ENCODE assay signal across 8 mouse cellular contexts in genomic region chr6:90707143-90707542, GRCm38 (mm10).
DNase-seq lines count a peak whose midpoint lies in the region; ATAC-seq and TF ChIP-seq lines count a peak whose summit lies in the region.

No protein-coding gene starts in this region.

- peaks cover 55% of the 10 kb centered on the region for H3K79me2 ChIP-seq in CH12.LX (replicated peaks; ENCODE audit: control insufficient read depth, extremely low read depth, insufficient read depth, poor library complexity, severe bottlenecking)
- peaks cover 53% of the 10 kb centered on the region for H3K79me2 ChIP-seq in liver, adult 2 months (ENCODE audit: control insufficient read depth, insufficient read depth, low read length)

- dilution Hi-C loops in CH12.LX (cut with MboI; ENCODE audit: extremely low pct_ligation_motif_present, extremely low pct_unique_long_range_greater_than_20kb, low sequenced_read_pairs), result no loop called here

- 85% methylated on average over 4 of the region's 4 CpGs for WGBS in forebrain, embryonic 16.5 days
- WGBS in forebrain, embryonic 12.5 days, result 90% methylated on average over 4 of the region's 4 CpGs
- WGBS in liver, adult 2 months, result 43% methylated on average over 4 of the region's 4 CpGs

- intact Hi-C loops in left cerebral cortex, postnatal 25 days (cut with DNase I), result no loop called here

- H3K27me3 ChIP-seq in forebrain, embryonic 16.5 days (replicated peaks; ENCODE audit: control insufficient read depth, insufficient read depth, low read length), result no peaks in the 10 kb centered on the region
- no peaks in the 10 kb centered on the region for H3K27me3 ChIP-seq in forebrain, embryonic 12.5 days
- no peaks in the 10 kb centered on the region for H3K27me3 ChIP-seq in CH12.LX (replicated peaks)
- H3K27me3 ChIP-seq in liver, adult 2 months (ENCODE audit: control insufficient read depth, insufficient read depth, low read length), result no peaks in the 10 kb centered on the region

- peak overlapping the region; percentile 26; the same call in 1 of the 2 replicates for H3K27ac ChIP-seq in forebrain, embryonic 16.5 days (ENCODE audit: low read length)
- H3K27ac ChIP-seq in forebrain, embryonic 12.5 days, result no peak overlapping the region
- H3K27ac ChIP-seq in CH12.LX (ENCODE audit: insufficient read depth, low read depth), result no peak overlapping the region
- peak overlapping the region; percentile 34; the same call in 1 of the 2 replicates for H3K27ac ChIP-seq in liver, adult 2 months (replicated peaks; ENCODE audit: insufficient read depth, low read depth, low read length)

- no peak for TF ChIP-seq CTCF in CH12.LX (conservative IDR thresholded peaks at IDR 0.05 in 1 of 2, IDR thresholded peaks at IDR 0.05 in 1 of 2; ENCODE audit: low read depth in 2 of 2, low read length in 2 of 2)
- no peak for TF ChIP-seq CTCF in liver, adult 2 months (IDR thresholded peaks at IDR 0.05; ENCODE audit: low read depth, low read length)

- no peak overlapping the region for H3K4me2 ChIP-seq in forebrain, embryonic 16.5 days (ENCODE audit: low read length)
- no peak overlapping the region for H3K4me2 ChIP-seq in forebrain, embryonic 12.5 days
- H3K4me2 ChIP-seq in CH12.LX (ENCODE audit: insufficient read depth, low read depth, poor library complexity, severe bottlenecking), result no peak overlapping the region

- H3K36me3 ChIP-seq in forebrain, embryonic 16.5 days (ENCODE audit: control insufficient read depth, insufficient read depth), result no peaks in the 10 kb centered on the region
- no peaks in the 10 kb centered on the region for H3K36me3 ChIP-seq in forebrain, embryonic 12.5 days (replicated peaks)
- peaks cover 14 to 97% of the 10 kb centered on the region in 2 experiments for H3K36me3 ChIP-seq in CH12.LX (replicated peaks in 1 of 2; ENCODE audit: control insufficient read depth in 1 of 2, insufficient read depth in 1 of 2, low read length in 1 of 2)
- H3K36me3 ChIP-seq in liver, adult 2 months (ENCODE audit: control insufficient read depth, insufficient read depth, low read length), result no peaks in the 10 kb centered on the region

- no peak overlapping the region for H3K4me3 ChIP-seq in forebrain, embryonic 16.5 days (replicated peaks; ENCODE audit: low read length)
- no peak overlapping the region for H3K4me3 ChIP-seq in forebrain, embryonic 12.5 days (replicated peaks)
- no peak overlapping the region for H3K4me3 ChIP-seq in CH12.LX (replicated peaks in 1 of 3; ENCODE audit: low read depth in 2 of 3, low read length in 2 of 3, poor library complexity in 1 of 3)
- no peak overlapping the region for H3K4me3 ChIP-seq in liver, adult 2 months (ENCODE audit: insufficient read depth, low read depth, low read length)

- no peak for TF ChIP-seq RAD21 in CH12.LX (IDR thresholded peaks at IDR 0.05; ENCODE audit: low read depth, low read length)

- no peak overlapping the region for H3K9ac ChIP-seq in forebrain, embryonic 16.5 days (replicated peaks; ENCODE audit: low read depth, low read length)
- no peak overlapping the region for H3K9ac ChIP-seq in forebrain, embryonic 12.5 days
- H3K9ac ChIP-seq in CH12.LX (ENCODE audit: insufficient read depth, low read depth), result no peak overlapping the region
- no peak overlapping the region for H3K9ac ChIP-seq in liver, adult 2 months (ENCODE audit: low read depth, low read length)

- no peak for TF ChIP-seq POLR2A in CH12.LX (IDR thresholded peaks at IDR 0.05; ENCODE audit: low read depth, low read length)
- TF ChIP-seq POLR2A in liver, adult 2 months (IDR thresholded peaks at IDR 0.05; ENCODE audit: extremely low read depth, insufficient read depth, low read length), result no peak

- DNase-seq in CH12.LX (ENCODE audit: extremely low read depth), result no peak
- DNase-seq in heart, adult 9 months (ENCODE audit: low spot score in 2 of 2), result peak; percentile 59 to 65
- peak; percentile 66 for DNase-seq in liver, adult 2 months (ENCODE audit: extremely low read depth, low read depth, low spot score)
- DNase-seq in frontal cortex, postnatal 14 days (ENCODE audit: low spot score in 2 of 2), result no peak
- DNase-seq in left cerebral cortex, postnatal 25 days (ENCODE audit: low spot score in 2 of 2), result no peak

- no peak for ATAC-seq in forebrain, embryonic 16.5 days
- ATAC-seq in forebrain, embryonic 12.5 days (ENCODE audit: low FRiP score), result no peak
- no peak for ATAC-seq in granulocyte monocyte progenitor cell, adult 5-6 weeks (replicated peaks; ENCODE audit: poor library complexity, severe bottlenecking)

- no peak for TF ChIP-seq EP300 in CH12.LX (IDR thresholded peaks at IDR 0.05; ENCODE audit: low read length)

- no peaks in the 10 kb centered on the region for H3K9me3 ChIP-seq in forebrain, embryonic 16.5 days (ENCODE audit: control insufficient read depth, low read length)
- no peaks in the 10 kb centered on the region for H3K9me3 ChIP-seq in forebrain, embryonic 12.5 days
- no peaks in the 10 kb centered on the region for H3K9me3 ChIP-seq in CH12.LX (replicated peaks; ENCODE audit: low read length)

- in situ Hi-C loops in CH12.LX (cut with MboI; ENCODE audit: low pct_ligation_motif_present, low pct_unique_long_range_greater_than_20kb, low sequenced_read_pairs), result no loop called here

- H3K4me1 ChIP-seq in forebrain, embryonic 16.5 days (replicated peaks; ENCODE audit: control insufficient read depth, insufficient read depth, low read length), result peaks cover 69% of the 10 kb centered on the region
- peaks cover 63% of the 10 kb centered on the region for H3K4me1 ChIP-seq in forebrain, embryonic 12.5 days
- H3K4me1 ChIP-seq in CH12.LX (ENCODE audit: control insufficient read depth in 1 of 2, insufficient read depth in 2 of 2), result peaks cover 4 to 93% of the 10 kb centered on the region in 2 experiments
- peaks cover 64% of the 10 kb centered on the region for H3K4me1 ChIP-seq in liver, adult 2 months (ENCODE audit: control insufficient read depth, insufficient read depth, low read length)

TF ChIP-seq in CH12.LX, 34 proteins besides CTCF, POLR2A, EP300 and RAD21:
- TF ChIP-seq BHLHE40 (IDR thresholded peaks at IDR 0.05; ENCODE audit: low read depth, low read length), result peak; percentile 44; the same call in 1 of the 2 replicates
- no peak for TF ChIP-seq TCF12 (IDR thresholded peaks at IDR 0.05; ENCODE audit: low read depth, low read length)
- TF ChIP-seq IRF4 (IDR thresholded peaks at IDR 0.05; ENCODE audit: low read depth, low read length), result no peak

Comparison
In these comparisons a context has a peak if more than half of its experiments do, and no peak if none do; other contexts are left out.
1. H3K27ac ChIP-seq: peak in forebrain, embryonic 16.5 days (single experiment) and liver, adult 2 months (single experiment); none in forebrain, embryonic 12.5 days (single experiment) and CH12.LX (single experiment).
2. DNase-seq: peak in heart, adult 9 months (2 of 2) and liver, adult 2 months (single experiment); none in CH12.LX (single experiment), frontal cortex, postnatal 14 days (0 of 2) and left cerebral cortex, postnatal 25 days (0 of 2).